Mouse (Mus musculus) myocyte (in vitro differentiated cells): ENCODE results near the gene B4galt3. TPM values are rescaled to one million over a fixed set of nuclear protein-coding genes. Genes with fewer than 3 reads are reported as not detected.

Experiments
- H3K27me3 ChIP-seq: one replicate; pipeline ENCODE4 v1.6.1; 2011; ENCODE audit not compliant: control insufficient read depth, insufficient read depth, insufficient read length
- H3K36me3 ChIP-seq: one replicate; pipeline ENCODE4 v1.6.1; 2011; ENCODE audit not compliant: control insufficient read depth, insufficient read depth
- H3K4me2 ChIP-seq: one replicate; pipeline ENCODE4 v1.6.1; 2011; ENCODE audit warnings: low read depth, control low read depth
- H3K4me3 ChIP-seq: one replicate; pipeline ENCODE4 v1.5.1; 2011; ENCODE audit warnings: mild to moderate bottlenecking, control low read depth, moderate library complexity
- H3K79me2 ChIP-seq: one replicate; pipeline ENCODE4 v1.6.1; 2011; ENCODE audit not compliant: control insufficient read depth, insufficient read depth
- H3ac ChIP-seq: one replicate; pipeline ENCODE4 v1.6.1; 2011; ENCODE audit not compliant: control insufficient read depth, insufficient read length
- CEBPB ChIP-seq: IDR thresholded peaks from 2 replicates; pipeline ENCODE4 v1.6.1; 2011; ENCODE audit warnings: mild to moderate bottlenecking, moderate library complexity; ENCODE audit not compliant: poor library complexity, insufficient read depth, severe bottlenecking
- E2F4 ChIP-seq: IDR thresholded peaks from one replicate; pipeline ENCODE4 v1.6.1; 2011; ENCODE audit warnings: mild to moderate bottlenecking, control low read depth, moderate library complexity; ENCODE audit not compliant: insufficient read depth
- MAX ChIP-seq: IDR thresholded peaks from one replicate; pipeline ENCODE4 v1.6.1; 2011; ENCODE audit warnings: low read depth, mild to moderate bottlenecking, control low read depth
- MYOD1 ChIP-seq, 3 experiments: IDR thresholded peaks; one replicate each; pipeline ENCODE4 v1.6.1; 2011; ENCODE audit warnings: control low read depth in 2 of 3, low read depth in 2 of 3, mild to moderate bottlenecking in 2 of 3, moderate library complexity in 1 of 3; ENCODE audit not compliant: insufficient read length in 2 of 3, control insufficient read depth in 1 of 3
- MYOG ChIP-seq, 3 experiments: IDR thresholded peaks; one replicate each; pipeline ENCODE4 v1.6.1; 2011; ENCODE audit warnings: control low read depth in 2 of 3, low read depth in 2 of 3, mild to moderate bottlenecking in 2 of 3; ENCODE audit not compliant: insufficient read length in 2 of 3, control insufficient read depth in 1 of 3, insufficient read depth in 1 of 3
- POLR2A ChIP-seq: IDR thresholded peaks from one replicate; pipeline ENCODE4 v1.6.1; 2011; ENCODE audit warnings: low read depth, mild to moderate bottlenecking, control low read depth, moderate library complexity; ENCODE audit not compliant: insufficient read length
- POLR2AphosphoS2 ChIP-seq: IDR thresholded peaks from one replicate; pipeline ENCODE4 v1.6.1; 2011; ENCODE audit warnings: low read depth, control low read depth; ENCODE audit not compliant: insufficient read length
- REST ChIP-seq: IDR thresholded peaks from one replicate; pipeline ENCODE4 v1.6.1; 2011; ENCODE audit warnings: mild to moderate bottlenecking, control low read depth, moderate library complexity; ENCODE audit not compliant: insufficient read depth, insufficient read length
- SRF ChIP-seq: IDR thresholded peaks from one replicate; pipeline ENCODE4 v1.6.1; 2011; ENCODE audit warnings: low read depth; ENCODE audit not compliant: control insufficient read depth, insufficient read length
- TCF12 ChIP-seq: IDR thresholded peaks from one replicate; pipeline ENCODE4 v1.6.1; 2011; ENCODE audit warnings: mild to moderate bottlenecking, control low read depth; ENCODE audit not compliant: poor library complexity, insufficient read depth, severe bottlenecking
- TCF3 ChIP-seq: IDR thresholded peaks from one replicate; pipeline ENCODE4 v1.6.1; 2011; ENCODE audit warnings: low read depth, control low read depth; ENCODE audit not compliant: insufficient read length
- USF1 ChIP-seq: IDR thresholded peaks from one replicate; pipeline ENCODE4 v1.6.1; 2011; ENCODE audit warnings: low read depth, mild to moderate bottlenecking, control low read depth, moderate library complexity
- polyA plus RNA-seq: library from polyadenylated mRNA; unstranded; fragments of >200 nt; fragmentation: generic; extraction: Trizol; gene quantifications from one replicate; pipeline ENCODE4 v1.2.1, GENCODE M21; 2012; ENCODE audit warnings: missing spikeins

B4galt3 gene
- polyA plus RNA-seq, 1 experiment: 19.3 TPM

DNA sequence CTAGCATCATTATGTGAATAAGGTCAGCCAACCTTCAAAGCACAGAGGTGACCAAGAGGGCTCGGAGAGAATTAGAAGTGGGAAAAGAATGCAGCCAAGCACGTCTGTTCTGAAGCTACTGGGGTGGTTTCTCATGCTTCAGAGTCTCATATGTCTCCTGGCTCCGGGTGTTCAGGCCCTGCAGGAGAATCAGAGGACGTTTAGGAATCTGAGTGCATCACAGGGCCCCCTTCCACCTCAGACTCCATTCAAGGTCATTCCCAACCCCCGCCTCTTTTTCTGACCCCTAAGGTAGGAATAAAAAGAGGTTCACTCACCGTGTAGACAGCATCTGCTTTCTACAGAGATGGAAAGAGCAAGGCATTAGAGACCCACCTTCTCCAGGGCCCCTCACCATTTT, 40.4 kb upstream of the B4galt3 start:
- no peak for TF ChIP-seq POLR2AphosphoS2
- TF ChIP-seq SRF: no peak
- TF ChIP-seq MAX: no peak
- TF ChIP-seq REST: no peak
- TF ChIP-seq USF1: no peak
- TF ChIP-seq MYOD1 (IDR thresholded peaks at IDR 0.05; ENCODE audit: control insufficient read depth in 1 of 3, insufficient read length in 2 of 3, low read depth in 2 of 3): no peak
- no peak for TF ChIP-seq TCF12
- no peak for TF ChIP-seq TCF3
- no peak for TF ChIP-seq MYOG (IDR thresholded peaks at IDR 0.05; ENCODE audit: control insufficient read depth in 1 of 3, insufficient read depth in 1 of 3, insufficient read length in 2 of 3, low read depth in 2 of 3)
- TF ChIP-seq CEBPB: no peak
- no peak for TF ChIP-seq E2F4
- H3K36me3 ChIP-seq: peaks cover 17% of the 10 kb centered on the region
- no peaks in the 10 kb centered on the region for H3K27me3 ChIP-seq

DNA sequence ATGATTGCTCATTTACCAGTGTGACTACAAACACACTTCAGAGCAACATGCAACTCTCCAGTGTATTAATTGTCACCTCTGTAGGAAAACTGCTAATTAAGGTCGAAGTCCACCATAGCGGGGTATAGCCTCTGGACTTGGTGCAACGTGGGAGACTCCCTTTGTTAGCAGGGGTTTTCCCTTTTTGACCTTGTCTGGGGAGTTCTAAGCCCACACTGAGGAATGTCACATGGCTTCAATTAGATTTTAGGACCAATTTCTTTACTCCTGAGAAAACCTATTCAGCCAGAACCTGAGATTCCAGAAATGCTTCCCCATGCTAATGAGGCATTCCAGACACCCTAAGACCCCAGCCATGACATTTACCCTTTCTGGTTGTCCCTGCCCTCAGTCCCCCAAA, 39.9 kb upstream of the B4galt3 start:
- Histone ChIP-seq H3K79me2 (no peaks in the 10 kb centered on the region), H3K27me3 (no peaks in the 10 kb centered on the region), H3K4me2 (no peak overlapping the region), H3K4me3 (no peak overlapping the region), H3ac (no peak overlapping the region), H3K36me3 (peaks cover 20% of the 10 kb centered on the region)
- TF ChIP-seq REST (no peak), E2F4 (no peak), SRF (no peak), TCF3 (no peak), MYOG (IDR thresholded peaks at IDR 0.05; ENCODE audit: control insufficient read depth in 1 of 3, insufficient read depth in 1 of 3, insufficient read length in 2 of 3, low read depth in 2 of 3) (no peak), CEBPB (no peak), MAX (no peak), USF1 (no peak), POLR2AphosphoS2 (no peak), MYOD1 (IDR thresholded peaks at IDR 0.05; ENCODE audit: control insufficient read depth in 1 of 3, insufficient read length in 2 of 3, low read depth in 2 of 3) (no peak), POLR2A (no peak), TCF12 (no peak)

More for the DNA sequence above, 40.4 kb upstream of the B4galt3 start:
- Histone ChIP-seq H3K4me2 (no peak overlapping the region), H3K79me2 (no peaks in the 10 kb centered on the region), H3ac (no peak overlapping the region), H3K4me3 (no peak overlapping the region)

DNA sequence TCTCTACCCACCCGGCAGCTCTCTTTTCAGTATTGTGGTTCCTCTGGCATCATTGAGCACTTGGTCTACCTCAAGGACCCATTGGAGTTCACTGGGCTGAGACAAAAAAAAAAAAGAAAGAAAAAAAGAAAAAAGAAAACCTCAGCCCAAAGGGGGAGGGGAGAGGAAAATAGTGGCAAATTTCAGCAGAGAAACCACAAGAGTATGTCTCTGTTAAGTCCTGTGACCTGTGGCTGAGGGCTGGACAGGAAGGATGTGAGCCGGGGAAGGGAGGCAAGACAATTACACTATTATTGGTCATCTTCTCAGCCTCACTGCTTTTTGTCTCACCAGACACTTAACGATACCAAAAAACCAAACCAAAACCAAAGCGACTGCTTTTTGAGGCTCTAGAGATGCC, 38.3 kb upstream of the B4galt3 start:
- Histone ChIP-seq H3K4me2 (peak overlapping the region; percentile 30), H3K79me2 (no peaks in the 10 kb centered on the region), H3K36me3 (peaks cover 30% of the 10 kb centered on the region), H3K4me3 (no peak overlapping the region), H3K27me3 (no peaks in the 10 kb centered on the region), H3ac (no peak overlapping the region)
- TF ChIP-seq MAX (no peak), POLR2AphosphoS2 (no peak), USF1 (no peak), TCF3 (no peak), SRF (no peak), REST (no peak), CEBPB (no peak), TCF12 (no peak)

DNA sequence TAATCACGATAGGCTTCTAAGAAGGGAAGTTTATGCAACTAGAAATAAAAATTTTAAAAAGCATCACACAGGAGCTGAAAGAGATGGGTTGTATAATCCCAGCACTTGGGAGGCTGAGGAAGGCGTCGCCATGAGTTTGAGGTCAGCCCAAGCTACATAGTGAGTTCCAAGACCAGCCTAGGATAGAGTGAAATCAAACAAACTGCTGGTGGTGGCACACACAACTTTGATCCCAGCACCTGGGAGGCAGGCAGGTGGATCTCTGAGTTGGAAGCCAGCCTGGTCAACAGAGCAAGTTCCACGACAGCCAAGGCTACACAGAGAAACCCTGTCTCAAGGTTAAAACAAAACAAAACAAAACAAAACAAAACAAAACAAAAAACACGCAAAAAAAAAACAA, 37.8 kb upstream of the B4galt3 start:
- Histone ChIP-seq H3K36me3 (peaks cover 36% of the 10 kb centered on the region), H3ac (no peak overlapping the region), H3K4me3 (no peak overlapping the region), H3K4me2 (peak overlapping the region; percentile 30), H3K27me3 (no peaks in the 10 kb centered on the region), H3K79me2 (no peaks in the 10 kb centered on the region)
- no peak for TF ChIP-seq E2F4
- TF ChIP-seq MYOG (IDR thresholded peaks at IDR 0.05; ENCODE audit: control insufficient read depth in 1 of 3, insufficient read depth in 1 of 3, insufficient read length in 2 of 3, low read depth in 2 of 3): no peak
- no peak for TF ChIP-seq POLR2A
- no peak for TF ChIP-seq SRF
- TF ChIP-seq TCF12: no peak
- TF ChIP-seq TCF3: no peak
- no peak for TF ChIP-seq MAX
- no peak for TF ChIP-seq CEBPB
- no peak for TF ChIP-seq MYOD1 (IDR thresholded peaks at IDR 0.05; ENCODE audit: control insufficient read depth in 1 of 3, insufficient read length in 2 of 3, low read depth in 2 of 3)
- TF ChIP-seq POLR2AphosphoS2: no peak
- TF ChIP-seq REST: no peak
- no peak for TF ChIP-seq USF1
